Mouse (Mus musculus) spleen, postnatal 14 days (tissue): ENCODE data around the gene Lpcat3.

ENCODE experiments used
- DNase-seq, 2 experiments: peaks; one replicate each; pipeline ENCODE4 v3.0.0; 2021 to 2022; ENCODE audit warnings: low spot score in 2 of 2

Gene Lpcat3

GRCm38 (mm10) chr6:124737040-124737439 is 74.2 kb downstream of the Lpcat3 start:
- no peak for DNase-seq

GRCm38 (mm10) chr6:124738511-124739023 is 75.7 kb downstream of the Lpcat3 start, which contains the start of gene Ptpn6:
Ptpn6 (minus strand) TSS chr6:124738714.
- no peak for DNase-seq

- DNase-seq, result no peak
Measured at GRCm38 (mm10) chr6:124739231-124739796, 76.5 kb downstream of the Lpcat3 start.

- DNase-seq, result peak; percentile 43 to 53
Measured at GRCm38 (mm10) chr6:124740211-124740887, 77.5 kb downstream of the Lpcat3 start.

- peak; percentile 70 to 80 for DNase-seq
Measured at GRCm38 (mm10) chr6:124740888-124741761, 78.3 kb downstream of the Lpcat3 start, which contains the start of gene Grcc10. Grcc10 (minus strand) TSS chr6:124741374.

GRCm38 (mm10) chr6:124741842-124742241 is 79.0 kb downstream of the Lpcat3 start:
- no peak for DNase-seq

- no peak for DNase-seq
Measured at GRCm38 (mm10) chr6:124742839-124743514, 80.2 kb downstream of the Lpcat3 start.

- DNase-seq, result no peak
Measured at GRCm38 (mm10) chr6:124743647-124744046, 80.8 kb downstream of the Lpcat3 start.

- no peak for DNase-seq
Measured at GRCm38 (mm10) chr6:124744755-124745321, 82.0 kb downstream of the Lpcat3 start.

GRCm38 (mm10) chr6:124745490-124746295 is 82.9 kb downstream of the Lpcat3 start:
- peak; percentile 86 to 94 for DNase-seq

- DNase-seq, result no peak
Measured at GRCm38 (mm10) chr6:124746296-124746605, 83.4 kb downstream of the Lpcat3 start.

GRCm38 (mm10) chr6:124746654-124747632 is 84.1 kb downstream of the Lpcat3 start:
- no peak for DNase-seq

- no peak for DNase-seq
Measured at GRCm38 (mm10) chr6:124750405-124750804, 87.6 kb downstream of the Lpcat3 start.

- DNase-seq, result no peak
Measured at GRCm38 (mm10) chr6:124753861-124754260, 91.0 kb downstream of the Lpcat3 start.
